Mouse (Mus musculus): ENCODE measurements around the gene Frmpd4. TPM values are rescaled to one million over a fixed set of nuclear protein-coding genes. Genes with fewer than 3 reads are reported as not detected.

The Frmpd4 gene
- not detected for polyA plus RNA-seq (2017; shearing (Covaris generic))

DNA sequence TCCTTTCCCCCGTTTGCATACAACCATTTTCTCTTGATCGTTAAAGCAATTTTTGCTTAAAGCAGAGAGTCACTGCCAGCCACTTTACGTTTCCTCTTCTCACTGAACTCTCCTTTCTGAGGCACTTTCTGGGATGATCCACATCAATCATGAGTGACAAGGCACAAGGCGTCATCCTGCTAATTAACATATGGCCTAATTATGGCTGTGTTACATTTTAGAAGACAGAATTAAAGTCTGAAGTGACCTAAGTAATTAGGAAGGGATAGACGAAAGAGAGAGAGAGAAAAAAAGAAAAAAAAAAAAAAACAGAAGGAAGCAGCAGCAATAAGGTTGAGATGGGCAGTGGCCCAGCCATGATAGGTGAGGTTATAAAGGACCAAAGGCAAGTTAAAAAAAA is at the start of gene Frmpd4:
TSS of gene Frmpd4 (minus strand) at position 101 of the 400 bp plus-strand sequence.

Other genes starting within 250 kb of the Frmpd4 start
- 41.0 TPM for gene Msl3, start 96.7 kb upstream of the Frmpd4 start, polyA plus RNA-seq (2017; shearing (Covaris generic))
- not detected for gene Arhgap6, start 217.9 kb upstream of the Frmpd4 start, polyA plus RNA-seq (2017; shearing (Covaris generic))

Measured in inflammation-experienced regulatory T-cells, adult 16 weeks (primary cell).